Mouse (Mus musculus): Measurements from ENCODE around the gene Gm13289. TPM values are rescaled to one million over a fixed set of nuclear protein-coding genes. Genes with fewer than 3 reads are reported as not detected.
A peak's percentile ranks its signal among the peaks of the same experiment; 100 is the strongest.

Gm13289 gene
- polyA plus RNA-seq, 1 experiment = not detected

- no peak for DNase-seq (ENCODE audit: low read depth)
- TF ChIP-seq POLR2A (IDR thresholded peaks at IDR 0.05; ENCODE audit: borderline replicate concordance, extremely low read depth, insufficient read depth, insufficient read length, poor library complexity, severe bottlenecking) (no peak), CTCF (IDR thresholded peaks at IDR 0.05; ENCODE audit: borderline replicate concordance, extremely low read depth, insufficient read depth, insufficient read length) (no peak)
Observed at GRCm38 (mm10) chr4:88819659-88820058, 42.9 kb downstream of the Gm13289 start, which contains the start of gene Ifna11. Ifna11 (plus strand) TSS chr4:88819959.

- TF ChIP-seq POLR2A (IDR thresholded peaks at IDR 0.05; ENCODE audit: borderline replicate concordance, extremely low read depth, insufficient read depth, insufficient read length, poor library complexity, severe bottlenecking) (no peak), CTCF (IDR thresholded peaks at IDR 0.05; ENCODE audit: borderline replicate concordance, extremely low read depth, insufficient read depth, insufficient read length) (peak; percentile 47; the same call in 1 of the 2 replicates)
- peak; percentile 21 for DNase-seq (ENCODE audit: low read depth)
Observed at GRCm38 (mm10) chr4:88822995-88823394, 46.3 kb downstream of the Gm13289 start.

Other genes starting within 250 kb of the Gm13289 start
- not detected in 2 replicates for gene Ifna15, start 218.7 kb upstream of the Gm13289 start, polyA plus RNA-seq (2012; rRNA removed)
- not detected in 2 replicates for gene Ifna14, start 205.1 kb upstream of the Gm13289 start, polyA plus RNA-seq (2012; rRNA removed)
- gene Ifna9, start 184.5 kb upstream of the Gm13289 start, polyA plus RNA-seq (2012; rRNA removed) = not detected in 2 replicates
- not detected in 2 replicates for gene Ifna12, start 173.5 kb upstream of the Gm13289 start, polyA plus RNA-seq (2012; rRNA removed)
- gene C87499, start 142.5 kb upstream of the Gm13289 start, polyA plus RNA-seq (2012; rRNA removed) = not detected in 2 replicates
- gene Ifna13, start 132.5 kb upstream of the Gm13289 start, polyA plus RNA-seq (2012; rRNA removed) = not detected in 2 replicates
- not detected in 2 replicates for gene Ifna16, start 100.0 kb upstream of the Gm13289 start, polyA plus RNA-seq (2012; rRNA removed)
- gene Ifna2, start 93.0 kb upstream of the Gm13289 start, polyA plus RNA-seq (2012; rRNA removed) = not detected in 2 replicates
- not detected in 2 replicates for gene Ifnab, start 85.6 kb upstream of the Gm13289 start, polyA plus RNA-seq (2012; rRNA removed)
- 1.2 and 2.4 TPM in 2 replicates for gene Gm26566, start 55.1 kb upstream of the Gm13289 start, polyA plus RNA-seq (2012; rRNA removed)
- 45.5 and 69.0 TPM in 2 replicates for gene Klhl9, start 54.5 kb upstream of the Gm13289 start, polyA plus RNA-seq (2012; rRNA removed)
- gene Gm13271, start 22.1 kb upstream of the Gm13289 start, polyA plus RNA-seq (2012; rRNA removed) = not detected in 2 replicates
- not detected in 2 replicates for gene Gm13283, start 16.8 kb upstream of the Gm13289 start, polyA plus RNA-seq (2012; rRNA removed)
- not detected in 2 replicates for gene Gm13290, start 3.1 kb upstream of the Gm13289 start, polyA plus RNA-seq (2012; rRNA removed)
- gene Gm13272, start 2.9 kb downstream of the Gm13289 start, polyA plus RNA-seq (2012; rRNA removed) = 0.11 TPM in 1 of 2 replicates, not detected in the other
- not detected in 2 replicates for gene Ifnz, start 5.2 kb downstream of the Gm13289 start, polyA plus RNA-seq (2012; rRNA removed)
- gene Gm13276, start 8.8 kb downstream of the Gm13289 start, polyA plus RNA-seq (2012; rRNA removed) = not detected in 2 replicates
- not detected in 2 replicates for gene Gm13277, start 11.7 kb downstream of the Gm13289 start, polyA plus RNA-seq (2012; rRNA removed)
- not detected in 2 replicates for gene Gm13278, start 14.6 kb downstream of the Gm13289 start, polyA plus RNA-seq (2012; rRNA removed)
- not detected in 2 replicates for gene Gm13275, start 17.6 kb downstream of the Gm13289 start, polyA plus RNA-seq (2012; rRNA removed)
- not detected in 2 replicates for gene Gm13279, start 20.5 kb downstream of the Gm13289 start, polyA plus RNA-seq (2012; rRNA removed)
- not detected in 2 replicates for gene Gm13285, start 22.7 kb downstream of the Gm13289 start, polyA plus RNA-seq (2012; rRNA removed)
- not detected in 2 replicates for gene Gm13287, start 26.3 kb downstream of the Gm13289 start, polyA plus RNA-seq (2012; rRNA removed)
- not detected in 2 replicates for gene Gm13288, start 28.6 kb downstream of the Gm13289 start, polyA plus RNA-seq (2012; rRNA removed)
- 0.15 TPM in 1 of 2 replicates, not detected in the other for gene Ifna7, start 39.3 kb downstream of the Gm13289 start, polyA plus RNA-seq (2012; rRNA removed)
- gene Ifna11, start 43.0 kb downstream of the Gm13289 start, polyA plus RNA-seq (2012; rRNA removed) = not detected in 2 replicates
- not detected in 2 replicates for gene Ifna6, start 50.5 kb downstream of the Gm13289 start, polyA plus RNA-seq (2012; rRNA removed)
- not detected in 2 replicates for gene Ifna5, start 58.6 kb downstream of the Gm13289 start, polyA plus RNA-seq (2012; rRNA removed)
- not detected in 2 replicates for gene Ifna4, start 64.9 kb downstream of the Gm13289 start, polyA plus RNA-seq (2012; rRNA removed)
- gene Ifna1, start 73.2 kb downstream of the Gm13289 start, polyA plus RNA-seq (2012; rRNA removed) = not detected in 2 replicates
- gene Ifne, start 103.3 kb downstream of the Gm13289 start, polyA plus RNA-seq (2012; rRNA removed) = not detected in 2 replicates